Mouse (Mus musculus) embryonic facial prominence, embryonic 15.5 days (tissue): Measurements from ENCODE around the gene Gstm3. TPM values are rescaled to one million over a fixed set of nuclear protein-coding genes. Genes with fewer than 3 reads are reported as not detected.
"Not testable (repeated sequence)": the region's sequence is repeated elsewhere in the genome, so short reads cannot be mapped to it uniquely, and the experiment has no call there.

Source experiments
- ATAC-seq: fragments of 200-750 bp; cut with Nextera tagmentation; 2 replicates; pipeline ENCODE4 v1.8.0; 2017; ENCODE audit warnings: low read depth, moderate TSS enrichment; ENCODE audit not compliant: insufficient number of reproducible peaks, low FRiP score, low TSS enrichment
- H3K27ac ChIP-seq: fragments of 300-500 bp; sonication (generic); replicated peaks from 2 replicates; pipeline ENCODE4 v1.5.1; 2015; ENCODE audit warnings: mild to moderate bottlenecking, inconsistent platforms
- H3K27me3 ChIP-seq: fragments of 300-500 bp; sonication (generic); 2 replicates; pipeline ENCODE4 v1.6.1; 2015; ENCODE audit warnings: inconsistent platforms
- H3K36me3 ChIP-seq: fragments of 300-500 bp; sonication (generic); 2 replicates; pipeline ENCODE4 v1.6.1; 2015; ENCODE audit warnings: mild to moderate bottlenecking, inconsistent platforms
- H3K4me1 ChIP-seq: fragments of 300-500 bp; sonication (generic); 2 replicates; pipeline ENCODE4 v1.6.1; 2015; ENCODE audit warnings: inconsistent platforms
- H3K4me2 ChIP-seq: fragments of 300-500 bp; sonication (generic); replicated peaks from 2 replicates; pipeline ENCODE4 v1.6.1; 2015; ENCODE audit warnings: mild to moderate bottlenecking, inconsistent platforms
- H3K4me3 ChIP-seq: fragments of 300-500 bp; sonication (generic); replicated peaks from 2 replicates; pipeline ENCODE4 v1.5.1; 2015; ENCODE audit warnings: mild to moderate bottlenecking, inconsistent platforms
- H3K9ac ChIP-seq: fragments of 300-500 bp; sonication (generic); 2 replicates; pipeline ENCODE4 v1.6.1; 2015; ENCODE audit warnings: inconsistent platforms
- H3K9me3 ChIP-seq: fragments of 300-500 bp; sonication (generic); replicated peaks from 2 replicates; pipeline ENCODE4 v1.6.1; 2016; ENCODE audit warnings: inconsistent platforms
- WGBS: fragments of 180-500 bp; shearing (Covaris S2); methylation state at CpG from one replicate; pipeline ENCODE4 v1.1.7; 2015; 5-methylcytosine and 5-hydroxymethylcytosine counted together
- polyA plus RNA-seq: library from polyadenylated mRNA; unstranded; fragments of >200 nt; fragmentation: Nextera tagmentation; extraction: Ambion mirVana; gene quantifications from 2 replicates; pipeline ENCODE4 v1.2.1, GENCODE M21; 2015

The Gstm3 gene
- not detected in 2 replicates for polyA plus RNA-seq

DNA sequence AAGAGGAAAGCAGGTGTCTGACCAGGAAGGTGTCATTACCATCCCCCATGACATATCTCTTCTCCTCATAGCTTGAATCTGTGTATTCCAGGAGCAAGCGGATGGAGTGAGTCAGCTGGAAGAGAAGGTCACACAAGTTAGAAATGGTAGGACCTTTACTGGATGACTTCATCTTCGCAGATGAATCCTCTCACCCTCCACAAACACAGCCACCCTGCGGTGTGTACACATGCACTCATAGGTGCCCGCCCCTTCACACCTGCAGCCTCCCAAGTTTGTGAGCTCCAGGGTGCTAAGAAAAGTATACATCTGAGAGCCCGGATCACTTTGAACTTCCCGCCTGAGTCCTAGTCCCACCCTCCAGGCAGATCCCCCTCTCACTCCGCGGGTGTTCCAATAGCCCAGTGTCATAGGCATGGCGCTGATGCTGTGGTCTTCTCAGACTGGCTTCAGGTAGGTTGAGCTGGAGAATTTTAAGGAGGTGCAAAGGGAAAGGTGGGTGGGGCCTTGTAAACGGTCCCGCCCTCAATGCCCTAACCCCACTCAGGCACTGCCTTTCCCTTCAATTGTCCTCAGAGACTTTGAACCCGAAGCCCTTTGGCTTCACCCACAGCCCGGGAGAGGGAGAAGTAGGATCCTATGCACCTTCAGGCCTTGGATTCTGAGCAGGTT, at the start of gene Gstm3:
Gstm3 (minus strand) TSS at position 560 of the 672 bp plus-strand sequence.
- H3K36me3 ChIP-seq: no peaks in the 10 kb centered on the region
- H3K4me2 ChIP-seq: no peak within 1 kb of the TSS
- H3K9ac ChIP-seq: no peak within 1 kb of the TSS
- no peaks in the 10 kb centered on the region for H3K4me1 ChIP-seq
- no peaks in the 10 kb centered on the region for H3K27me3 ChIP-seq
- H3K4me3 ChIP-seq: no peak within 1 kb of the TSS
- no peak for ATAC-seq
- WGBS: 58% methylated on average over 13 of the region's 13 CpGs
- no peaks in the 10 kb centered on the region for H3K9me3 ChIP-seq
- H3K27ac ChIP-seq: no peak within 1 kb of the TSS

DNA sequence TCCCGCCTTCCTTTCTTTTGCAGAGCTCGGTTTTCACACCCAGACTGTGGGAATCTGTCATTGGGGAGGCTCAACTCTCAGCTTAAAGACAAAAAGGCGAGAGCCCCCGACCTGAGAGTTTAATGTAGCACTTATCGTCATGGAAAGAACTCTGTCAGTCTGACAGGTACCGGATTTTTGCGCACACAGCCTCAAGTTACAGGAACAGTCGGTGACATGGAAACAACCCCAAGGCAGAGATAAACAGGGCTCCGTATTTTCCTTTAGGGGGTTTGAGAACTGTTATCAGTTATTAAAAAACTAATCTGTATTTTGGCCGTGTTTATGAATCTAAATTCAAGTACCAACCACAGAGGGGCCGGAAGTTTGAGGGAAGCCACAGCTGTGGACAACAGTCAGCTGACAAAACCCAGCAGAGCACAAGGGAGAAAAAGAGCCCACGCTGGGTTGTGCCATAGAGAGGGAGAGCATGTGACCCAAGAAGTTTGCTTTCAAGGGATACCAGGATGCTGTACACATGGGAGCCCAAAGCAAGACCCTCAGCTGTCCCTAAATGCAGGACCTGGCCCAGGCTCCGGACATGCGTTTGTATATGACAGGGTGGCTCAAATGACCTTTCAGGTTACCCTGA, 49.2 kb upstream of the Gstm3 start:
- Histone ChIP-seq H3K36me3 (no peaks in the 10 kb centered on the region), H3K27ac (peak overlapping the region; percentile 94), H3K27me3 (no peaks in the 10 kb centered on the region), H3K9me3 (no peaks in the 10 kb centered on the region), H3K4me1 (peaks cover 23% of the 10 kb centered on the region), H3K4me3 (peak overlapping the region; percentile 47), H3K4me2 (peak overlapping the region; percentile 73), H3K9ac (peak overlapping the region; percentile 48)
- 21% methylated on average over 14 of the region's 14 CpGs for WGBS
- no peak for ATAC-seq

DNA sequence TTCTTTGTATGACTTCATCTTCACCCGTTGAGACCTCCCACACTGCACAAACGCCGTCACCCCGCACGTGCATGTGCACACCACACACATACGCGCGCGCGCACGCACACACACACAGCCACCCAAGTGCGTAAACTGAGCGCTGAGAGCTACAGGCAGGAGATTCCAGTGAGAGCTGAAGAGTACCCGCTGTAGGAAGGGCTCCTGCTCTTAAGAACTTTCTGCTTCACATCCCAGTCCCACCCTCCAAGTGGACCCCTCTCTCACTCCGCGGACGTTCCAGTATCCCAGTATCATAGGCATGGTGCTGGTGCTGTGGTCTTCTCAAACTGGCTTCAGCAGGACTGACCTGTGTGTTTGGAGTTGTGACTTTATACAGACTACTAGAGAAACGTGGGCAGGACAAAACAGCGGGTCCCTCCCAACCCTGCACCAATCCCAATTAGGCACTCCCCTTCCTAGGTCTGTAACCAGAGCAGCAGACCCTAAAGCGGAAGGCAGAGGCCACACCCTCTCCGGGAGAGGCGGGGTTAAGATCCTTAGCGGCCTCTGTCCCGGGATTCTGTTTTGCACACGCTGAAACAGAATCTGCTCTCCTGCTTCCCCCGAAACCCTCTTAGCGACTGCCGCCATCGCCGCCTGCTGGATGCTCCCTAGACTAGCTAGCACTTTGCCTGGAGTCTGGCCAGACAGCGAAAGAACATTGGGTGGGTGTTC, 48.5 kb upstream of the Gstm3 start, which contains the start of gene Gstm1:
Gstm1 (minus strand) TSS at position 501 of the 717 bp plus-strand sequence.
- peak; percentile 97 for ATAC-seq
- H3K4me1 ChIP-seq: peaks cover 23% of the 10 kb centered on the region
- no peaks in the 10 kb centered on the region for H3K9me3 ChIP-seq
- H3K36me3 ChIP-seq: no peaks in the 10 kb centered on the region
- H3K27ac ChIP-seq: peak within 1 kb of the TSS; percentile 94
- under 1% methylated on average over 31 of the region's 31 CpGs for WGBS
- H3K4me2 ChIP-seq: peak within 1 kb of the TSS; percentile 73
- peak within 1 kb of the TSS; percentile 47 for H3K4me3 ChIP-seq
- peak within 1 kb of the TSS; percentile 48 for H3K9ac ChIP-seq
- H3K27me3 ChIP-seq: no peaks in the 10 kb centered on the region

DNA sequence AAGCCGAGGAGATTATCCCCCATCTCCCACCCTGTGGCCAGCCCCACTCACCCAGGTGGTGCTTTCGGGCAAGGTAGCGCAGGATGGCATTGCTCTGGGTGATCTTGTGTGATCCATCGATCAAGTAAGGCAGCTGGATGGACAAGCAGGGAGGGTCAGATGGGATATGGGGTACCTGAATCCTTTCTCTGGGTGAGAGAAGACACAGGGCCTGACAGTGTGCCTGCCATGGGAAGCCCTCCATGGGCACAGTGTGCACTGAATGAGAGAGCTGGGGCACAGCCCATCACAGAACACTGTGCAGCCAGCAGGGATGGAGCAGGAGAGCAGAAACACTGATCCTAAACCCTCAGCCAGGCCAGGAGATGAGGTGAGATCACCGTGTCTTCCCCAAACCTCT, 47.4 kb upstream of the Gstm3 start:
- Histone ChIP-seq H3K4me2 (peak overlapping the region; percentile 73), H3K4me1 (peaks cover 23% of the 10 kb centered on the region)
- H3K9me3 ChIP-seq, H3K9ac ChIP-seq, ATAC-seq, H3K27ac ChIP-seq, H3K4me3 ChIP-seq, H3K36me3 ChIP-seq, H3K27me3 ChIP-seq: not testable (repeated sequence)
- WGBS: 82% methylated on average over 5 of the region's 5 CpGs

DNA sequence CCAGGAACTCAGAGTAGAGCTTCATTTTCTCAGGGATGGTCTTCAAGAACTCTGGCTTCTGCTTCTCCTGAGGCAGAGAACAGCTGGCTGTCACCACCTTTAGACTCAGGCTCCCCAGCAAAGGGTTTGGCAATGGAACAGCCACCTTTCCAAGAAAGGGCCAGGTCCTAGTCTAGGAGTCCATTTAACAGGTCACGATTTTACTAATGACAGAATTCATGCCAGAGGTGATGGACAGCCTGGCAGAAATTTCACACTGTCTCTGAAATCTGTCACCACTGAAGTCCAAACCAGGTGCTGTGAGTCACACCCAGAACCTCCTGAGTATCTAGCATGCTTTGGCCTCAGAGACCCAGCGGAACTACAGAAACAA, 45.9 kb upstream of the Gstm3 start:
- Histone ChIP-seq H3K9me3 (no peaks in the 10 kb centered on the region), H3K36me3 (no peaks in the 10 kb centered on the region), H3K4me2 (no peak overlapping the region), H3K9ac (no peak overlapping the region), H3K27ac (no peak overlapping the region), H3K4me3 (no peak overlapping the region), H3K4me1 (peaks cover 23% of the 10 kb centered on the region), H3K27me3 (no peaks in the 10 kb centered on the region)
- ATAC-seq: no peak
- 81% methylated on average over 2 of the region's 2 CpGs for WGBS

DNA sequence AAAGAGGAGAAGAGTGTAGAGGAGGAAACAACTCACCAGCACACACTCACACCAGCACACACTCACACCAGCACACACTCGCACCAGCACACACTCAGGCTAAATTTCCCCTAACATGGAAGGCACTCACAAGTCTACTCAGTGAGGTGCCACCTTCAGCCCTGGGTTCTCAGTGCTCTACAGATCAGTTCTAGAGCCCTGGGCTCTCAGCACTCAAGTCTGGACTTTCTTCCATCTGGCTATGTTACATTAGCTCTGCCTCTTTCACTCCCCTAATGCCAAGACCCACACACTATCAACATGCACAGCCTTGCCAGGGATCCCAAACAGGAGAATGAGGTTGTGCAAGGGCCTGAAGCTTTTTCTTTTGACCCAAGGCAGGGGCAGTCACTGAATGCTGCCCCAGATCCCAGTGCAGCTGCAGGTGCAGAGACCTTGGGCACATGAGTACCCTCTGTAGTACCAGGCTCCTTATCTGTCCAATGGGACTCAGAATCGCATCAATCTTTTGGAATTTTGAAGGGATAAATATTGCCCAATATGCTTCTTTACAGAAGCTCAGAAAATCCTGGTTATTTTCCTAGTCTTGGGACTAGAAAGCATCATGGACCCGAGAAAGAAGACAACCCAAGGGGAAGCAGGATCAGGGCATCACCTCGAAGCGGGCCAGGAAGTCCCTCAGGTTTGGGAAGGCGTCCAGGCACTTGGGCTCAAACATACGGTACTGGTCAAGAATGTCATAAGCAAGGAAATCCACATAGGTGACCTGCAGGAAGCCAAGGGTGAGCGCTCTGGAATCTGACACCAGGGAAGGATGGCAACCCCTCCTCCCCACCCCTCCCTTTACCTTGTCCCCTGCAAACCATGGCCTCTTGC, 45.3 kb upstream of the Gstm3 start:
- Histone ChIP-seq H3K9me3 (no peaks in the 10 kb centered on the region), H3K4me2 (no peak overlapping the region), H3K9ac (no peak overlapping the region), H3K27me3 (no peaks in the 10 kb centered on the region), H3K4me3 (no peak overlapping the region), H3K36me3 (no peaks in the 10 kb centered on the region), H3K27ac (no peak overlapping the region), H3K4me1 (peaks cover 23% of the 10 kb centered on the region)
- WGBS: 65% methylated on average over 8 of the region's 8 CpGs
- ATAC-seq: no peak

DNA sequence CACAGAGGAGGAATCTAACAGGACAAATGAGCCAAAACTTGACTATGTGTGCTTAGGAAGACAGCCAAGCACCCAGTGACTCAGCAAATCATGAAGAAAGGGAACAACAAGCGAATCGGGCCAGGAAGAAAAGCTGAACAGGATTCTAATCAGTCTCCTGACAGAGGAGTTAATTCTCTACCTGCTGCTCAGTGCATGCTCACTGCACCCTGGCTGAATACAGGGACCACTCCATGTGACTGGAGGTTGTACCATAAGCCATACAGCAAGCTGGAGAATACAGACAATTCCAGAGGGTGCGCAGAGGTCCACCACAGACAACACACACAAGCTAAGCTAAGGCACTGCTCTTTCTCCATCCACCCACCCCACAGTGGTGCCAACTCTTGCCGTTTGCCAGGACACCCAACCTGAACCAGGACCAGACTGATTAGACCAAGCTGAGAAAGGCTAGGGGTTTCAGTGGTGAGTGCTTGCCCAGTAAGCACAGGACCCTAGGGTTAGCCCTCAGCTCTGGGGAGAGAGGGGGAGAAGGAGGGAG, 44.3 kb upstream of the Gstm3 start:
- ATAC-seq: no peak
- no peak overlapping the region for H3K9ac ChIP-seq
- H3K4me2 ChIP-seq: no peak overlapping the region

DNA sequence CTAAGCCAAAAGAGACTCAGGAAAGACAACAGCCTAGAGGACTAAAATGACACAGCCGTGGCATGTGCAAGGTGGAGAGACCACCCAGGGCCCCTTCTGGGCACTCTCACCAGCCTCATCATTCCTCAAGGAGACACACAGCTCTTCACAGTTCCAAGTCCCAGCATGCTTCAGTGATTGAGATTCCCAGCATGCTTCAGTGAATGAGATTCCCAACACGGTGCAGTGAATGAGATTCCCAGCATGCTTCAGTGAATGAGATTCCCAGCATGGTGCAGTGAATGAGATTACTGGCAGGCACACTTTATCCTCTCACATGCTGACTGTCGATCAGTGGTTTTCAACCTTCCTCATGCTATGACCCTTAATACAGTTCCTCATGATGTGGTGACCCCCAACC, 42.5 kb upstream of the Gstm3 start:
- Histone ChIP-seq H3K9me3 (no peaks in the 10 kb centered on the region), H3K9ac (no peak overlapping the region), H3K27ac (no peak overlapping the region), H3K27me3 (no peaks in the 10 kb centered on the region), H3K4me3 (no peak overlapping the region), H3K4me1 (0 out of 2 replicates have a peak, but pooled peaks cover 4% of the 10 kb centered on the region), H3K4me2 (no peak overlapping the region), H3K36me3 (no peaks in the 10 kb centered on the region)
- ATAC-seq: no peak
- 63% methylated on average over 3 of the region's 3 CpGs for WGBS

More for the DNA sequence above, 44.3 kb upstream of the Gstm3 start:
- WGBS: 78% methylated on average over 4 of the region's 4 CpGs
- Histone ChIP-seq H3K27ac (no peak overlapping the region), H3K27me3 (no peaks in the 10 kb centered on the region), H3K4me1 (peaks cover 20% of the 10 kb centered on the region), H3K36me3 (no peaks in the 10 kb centered on the region), H3K9me3 (no peaks in the 10 kb centered on the region), H3K4me3 (no peak overlapping the region)

DNA sequence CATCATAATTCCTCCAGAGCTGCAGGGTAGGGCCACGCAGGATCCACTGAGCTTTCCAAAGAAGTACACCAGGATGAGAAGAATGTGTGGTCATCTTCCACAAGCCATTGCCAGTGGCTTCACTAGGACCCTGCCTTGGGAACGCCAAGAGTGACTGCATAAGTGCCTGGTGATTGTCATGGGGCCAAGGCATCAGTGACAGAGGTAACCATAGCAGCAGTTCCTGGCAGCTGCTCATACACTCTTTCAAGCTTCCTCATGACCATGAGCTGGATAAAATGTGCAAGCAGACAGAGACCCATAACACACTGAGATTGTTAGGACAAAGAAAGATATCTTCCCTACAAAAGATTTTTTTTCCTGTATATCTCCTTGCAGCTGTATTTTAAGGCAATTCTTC, 41.2 kb upstream of the Gstm3 start:
- no peak for ATAC-seq
- 63% methylated on average over 2 of the region's 2 CpGs for WGBS
- H3K4me1 ChIP-seq: 0 out of 2 replicates have a peak, but pooled peaks cover 4% of the 10 kb centered on the region
- H3K4me2 ChIP-seq: no peak overlapping the region
- no peak overlapping the region for H3K4me3 ChIP-seq
- no peaks in the 10 kb centered on the region for H3K27me3 ChIP-seq
- no peaks in the 10 kb centered on the region for H3K9me3 ChIP-seq
- H3K27ac ChIP-seq: no peak overlapping the region
- no peaks in the 10 kb centered on the region for H3K36me3 ChIP-seq
- no peak overlapping the region for H3K9ac ChIP-seq

DNA sequence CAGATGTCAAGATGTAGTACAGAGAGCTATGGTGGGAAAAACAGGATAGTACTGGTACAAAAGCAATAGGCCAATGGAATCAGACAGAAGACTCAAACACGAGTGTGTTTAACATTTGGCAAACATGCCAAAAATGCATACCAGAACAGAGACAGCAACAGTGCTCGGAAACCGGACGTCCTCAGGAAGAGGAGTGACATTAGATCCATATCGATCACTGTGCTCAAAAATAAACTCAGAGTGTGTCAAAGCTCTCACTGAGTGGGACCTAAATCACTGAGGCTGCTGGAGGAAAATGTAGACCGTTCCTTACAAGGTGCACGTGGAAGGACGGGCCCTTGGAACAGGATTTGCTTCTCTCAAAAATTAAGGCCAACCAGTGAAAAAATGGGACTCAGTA, 32.9 kb upstream of the Gstm3 start:
- Histone ChIP-seq H3K27me3 (no peaks in the 10 kb centered on the region), H3K4me2 (no peak overlapping the region), H3K9me3 (no peaks in the 10 kb centered on the region), H3K4me1 (no peaks in the 10 kb centered on the region), H3K36me3 (no peaks in the 10 kb centered on the region), H3K9ac (no peak overlapping the region), H3K27ac (no peak overlapping the region), H3K4me3 (no peak overlapping the region)
- no peak for ATAC-seq
- whole genome bisulfite sequencing: 74% methylated on average over 8 of the region's 8 CpGs
